Mouse (Mus musculus): ENCODE results near the gene Slc9a3r1. TPM values are rescaled to one million over a fixed set of nuclear protein-coding genes. Genes with fewer than 3 reads are reported as not detected.
A peak's percentile ranks its signal among the peaks of the same experiment; 100 is the strongest.

The Slc9a3r1 gene
- polyA plus RNA-seq, 1 experiment from 2014 or later: 46.6 TPM

- Histone ChIP-seq H3K27me3 (ENCODE audit: control insufficient read depth, insufficient read depth, low read length) (no peaks in the 10 kb centered on the region), H3K4me1 (ENCODE audit: control insufficient read depth, insufficient read depth, low read length) (no peaks in the 10 kb centered on the region), H3K36me3 (ENCODE audit: control insufficient read depth, insufficient read depth, low read length) (peaks cover 43% of the 10 kb centered on the region), H3K4me3 (replicated peaks; ENCODE audit: low read depth, low read length) (no peak overlapping the region), H3K27ac (replicated peaks; ENCODE audit: low read depth, low read length) (no peak overlapping the region), H3K4me2 (ENCODE audit: low read length) (no peak overlapping the region), H3K9ac (replicated peaks; ENCODE audit: low read length) (no peak overlapping the region), H3K9me3 (ENCODE audit: control insufficient read depth, low read length) (no peaks in the 10 kb centered on the region)
- 67% methylated on average over 7 of the region's 7 CpGs for WGBS
- ATAC-seq (ENCODE audit: low FRiP score, low TSS enrichment) (no peak), DNase-seq (no peak)
Observed at GRCm38 (mm10) chr11:115209958-115210357, 46.8 kb downstream of the Slc9a3r1 start.

- H3K9ac ChIP-seq (replicated peaks; ENCODE audit: low read length): no peak overlapping the region
- WGBS: 58% methylated on average over 13 of the region's 13 CpGs
Observed at GRCm38 (mm10) chr11:115212116-115212515, 49.0 kb downstream of the Slc9a3r1 start.

GRCm38 (mm10) chr11:115215123-115215522 is 52.0 kb downstream of the Slc9a3r1 start:
- 45% methylated on average over 5 of the region's 5 CpGs for WGBS
- no peak overlapping the region for H3K27ac ChIP-seq (replicated peaks; ENCODE audit: low read depth, low read length)
- DNase-seq (no peak), ATAC-seq (ENCODE audit: low FRiP score, low TSS enrichment) (no peak)
- no peaks in the 10 kb centered on the region for H3K36me3 ChIP-seq (ENCODE audit: control insufficient read depth, insufficient read depth, low read length)
- H3K4me2 ChIP-seq (ENCODE audit: low read length): no peak overlapping the region
- H3K9me3 ChIP-seq (ENCODE audit: control insufficient read depth, low read length): no peaks in the 10 kb centered on the region
- no peak overlapping the region for H3K4me3 ChIP-seq (replicated peaks; ENCODE audit: low read depth, low read length)
- H3K9ac ChIP-seq (replicated peaks; ENCODE audit: low read length): no peak overlapping the region
- no peaks in the 10 kb centered on the region for H3K27me3 ChIP-seq (ENCODE audit: control insufficient read depth, insufficient read depth, low read length)
- H3K4me1 ChIP-seq (ENCODE audit: control insufficient read depth, insufficient read depth, low read length): no peaks in the 10 kb centered on the region

More at GRCm38 (mm10) chr11:115212116-115212515, 49.0 kb downstream of the Slc9a3r1 start:
- H3K4me3 ChIP-seq (replicated peaks; ENCODE audit: low read depth, low read length): no peak overlapping the region
- H3K4me1 ChIP-seq (ENCODE audit: control insufficient read depth, insufficient read depth, low read length): no peaks in the 10 kb centered on the region
- ATAC-seq (ENCODE audit: low FRiP score, low TSS enrichment) (no peak), DNase-seq (no peak)
- no peak overlapping the region for H3K27ac ChIP-seq (replicated peaks; ENCODE audit: low read depth, low read length)
- no peak overlapping the region for H3K4me2 ChIP-seq (ENCODE audit: low read length)
- no peaks in the 10 kb centered on the region for H3K27me3 ChIP-seq (ENCODE audit: control insufficient read depth, insufficient read depth, low read length)
- H3K36me3 ChIP-seq (ENCODE audit: control insufficient read depth, insufficient read depth, low read length): peaks cover 22% of the 10 kb centered on the region
- no peaks in the 10 kb centered on the region for H3K9me3 ChIP-seq (ENCODE audit: control insufficient read depth, low read length)

- Histone ChIP-seq H3K27me3 (ENCODE audit: control insufficient read depth, insufficient read depth, low read length) (no peaks in the 10 kb centered on the region), H3K4me1 (ENCODE audit: control insufficient read depth, insufficient read depth, low read length) (no peaks in the 10 kb centered on the region), H3K4me2 (ENCODE audit: low read length) (no peak overlapping the region), H3K4me3 (replicated peaks; ENCODE audit: low read depth, low read length) (no peak overlapping the region), H3K36me3 (ENCODE audit: control insufficient read depth, insufficient read depth, low read length) (no peaks in the 10 kb centered on the region), H3K9ac (replicated peaks; ENCODE audit: low read length) (no peak overlapping the region; the same call in 1 of the 2 replicates), H3K9me3 (ENCODE audit: control insufficient read depth, low read length) (no peaks in the 10 kb centered on the region), H3K27ac (replicated peaks; ENCODE audit: low read depth, low read length) (no peak overlapping the region)
- ATAC-seq (ENCODE audit: low FRiP score, low TSS enrichment) (no peak), DNase-seq (peak; percentile 50)
- 63% methylated on average over 18 of the region's 18 CpGs for WGBS
Observed at GRCm38 (mm10) chr11:115217439-115218410, 54.6 kb downstream of the Slc9a3r1 start.

GRCm38 (mm10) chr11:115219263-115219662 is 56.1 kb downstream of the Slc9a3r1 start:
- ATAC-seq (ENCODE audit: low FRiP score, low TSS enrichment) (no peak), DNase-seq (no peak)
- Histone ChIP-seq H3K4me1 (ENCODE audit: control insufficient read depth, insufficient read depth, low read length) (no peaks in the 10 kb centered on the region), H3K27ac (replicated peaks; ENCODE audit: low read depth, low read length) (no peak overlapping the region), H3K4me2 (ENCODE audit: low read length) (no peak overlapping the region), H3K9me3 (ENCODE audit: control insufficient read depth, low read length) (no peaks in the 10 kb centered on the region), H3K9ac (replicated peaks; ENCODE audit: low read length) (no peak overlapping the region), H3K27me3 (ENCODE audit: control insufficient read depth, insufficient read depth, low read length) (no peaks in the 10 kb centered on the region), H3K4me3 (replicated peaks; ENCODE audit: low read depth, low read length) (no peak overlapping the region), H3K36me3 (ENCODE audit: control insufficient read depth, insufficient read depth, low read length) (no peaks in the 10 kb centered on the region)
- 88% methylated on average over 9 of the region's 9 CpGs for WGBS

GRCm38 (mm10) chr11:115219685-115220084 is 56.5 kb downstream of the Slc9a3r1 start:
- no peak overlapping the region for H3K27ac ChIP-seq (replicated peaks; ENCODE audit: low read depth, low read length)
- 92% methylated on average over 10 of the region's 10 CpGs for WGBS
- no peaks in the 10 kb centered on the region for H3K36me3 ChIP-seq (ENCODE audit: control insufficient read depth, insufficient read depth, low read length)
- H3K9me3 ChIP-seq (ENCODE audit: control insufficient read depth, low read length): no peaks in the 10 kb centered on the region
- no peak overlapping the region for H3K4me3 ChIP-seq (replicated peaks; ENCODE audit: low read depth, low read length)
- no peak overlapping the region for H3K4me2 ChIP-seq (ENCODE audit: low read length)
- H3K4me1 ChIP-seq (ENCODE audit: control insufficient read depth, insufficient read depth, low read length): no peaks in the 10 kb centered on the region
- ATAC-seq (ENCODE audit: low FRiP score, low TSS enrichment) (no peak), DNase-seq (no peak)
- H3K9ac ChIP-seq (replicated peaks; ENCODE audit: low read length): no peak overlapping the region
- H3K27me3 ChIP-seq (ENCODE audit: control insufficient read depth, insufficient read depth, low read length): no peaks in the 10 kb centered on the region

GRCm38 (mm10) chr11:115222077-115222476 is 58.9 kb downstream of the Slc9a3r1 start:
- H3K4me2 ChIP-seq (ENCODE audit: low read length): no peak overlapping the region
- DNase-seq (peak; percentile 67), ATAC-seq (ENCODE audit: low FRiP score, low TSS enrichment) (no peak)
- no peak overlapping the region for H3K4me3 ChIP-seq (replicated peaks; ENCODE audit: low read depth, low read length)
- no peak overlapping the region for H3K27ac ChIP-seq (replicated peaks; ENCODE audit: low read depth, low read length)
- no peaks in the 10 kb centered on the region for H3K27me3 ChIP-seq (ENCODE audit: control insufficient read depth, insufficient read depth, low read length)
- no peaks in the 10 kb centered on the region for H3K9me3 ChIP-seq (ENCODE audit: control insufficient read depth, low read length)
- no peak overlapping the region for H3K9ac ChIP-seq (replicated peaks; ENCODE audit: low read length)
- 61% methylated on average over 12 of the region's 12 CpGs for WGBS
- peaks cover 14% of the 10 kb centered on the region for H3K4me1 ChIP-seq (ENCODE audit: control insufficient read depth, insufficient read depth, low read length)
- H3K36me3 ChIP-seq (ENCODE audit: control insufficient read depth, insufficient read depth, low read length): no peaks in the 10 kb centered on the region

GRCm38 (mm10) chr11:115222570-115222969 is 59.4 kb downstream of the Slc9a3r1 start:
- 55% methylated on average over 5 of the region's 5 CpGs for WGBS
- no peak for DNase-seq

GRCm38 (mm10) chr11:115223451-115223850 is 60.3 kb downstream of the Slc9a3r1 start:
- no peaks in the 10 kb centered on the region for H3K27me3 ChIP-seq (ENCODE audit: control insufficient read depth, insufficient read depth, low read length)
- H3K4me2 ChIP-seq (ENCODE audit: low read length): no peak overlapping the region
- ATAC-seq (ENCODE audit: low FRiP score, low TSS enrichment) (no peak), DNase-seq (no peak)
- no peaks in the 10 kb centered on the region for H3K36me3 ChIP-seq (ENCODE audit: control insufficient read depth, insufficient read depth, low read length)
- peaks cover 21% of the 10 kb centered on the region for H3K4me1 ChIP-seq (ENCODE audit: control insufficient read depth, insufficient read depth, low read length)
- H3K4me3 ChIP-seq (replicated peaks; ENCODE audit: low read depth, low read length): no peak overlapping the region
- H3K9ac ChIP-seq (replicated peaks; ENCODE audit: low read length): no peak overlapping the region
- WGBS: 72% methylated on average over 11 of the region's 11 CpGs
- no peak overlapping the region for H3K27ac ChIP-seq (replicated peaks; ENCODE audit: low read depth, low read length)
- H3K9me3 ChIP-seq (ENCODE audit: control insufficient read depth, low read length): no peaks in the 10 kb centered on the region

More at GRCm38 (mm10) chr11:115222570-115222969, 59.4 kb downstream of the Slc9a3r1 start:
- no peaks in the 10 kb centered on the region for H3K27me3 ChIP-seq (ENCODE audit: control insufficient read depth, insufficient read depth, low read length)
- H3K9me3 ChIP-seq (ENCODE audit: control insufficient read depth, low read length): no peaks in the 10 kb centered on the region
- no peak overlapping the region for H3K4me3 ChIP-seq (replicated peaks; ENCODE audit: low read depth, low read length)
- no peak overlapping the region for H3K27ac ChIP-seq (replicated peaks; ENCODE audit: low read depth, low read length)
- no peak for ATAC-seq (ENCODE audit: low FRiP score, low TSS enrichment)
- H3K4me2 ChIP-seq (ENCODE audit: low read length): no peak overlapping the region
- no peak overlapping the region for H3K9ac ChIP-seq (replicated peaks; ENCODE audit: low read length)
- peaks cover 18% of the 10 kb centered on the region for H3K4me1 ChIP-seq (ENCODE audit: control insufficient read depth, insufficient read depth, low read length)
- no peaks in the 10 kb centered on the region for H3K36me3 ChIP-seq (ENCODE audit: control insufficient read depth, insufficient read depth, low read length)

Data from midbrain, embryonic 14.5 days (tissue).